Mouse (Mus musculus): ENCODE measurements around the gene Eif2ak4.

DNA sequence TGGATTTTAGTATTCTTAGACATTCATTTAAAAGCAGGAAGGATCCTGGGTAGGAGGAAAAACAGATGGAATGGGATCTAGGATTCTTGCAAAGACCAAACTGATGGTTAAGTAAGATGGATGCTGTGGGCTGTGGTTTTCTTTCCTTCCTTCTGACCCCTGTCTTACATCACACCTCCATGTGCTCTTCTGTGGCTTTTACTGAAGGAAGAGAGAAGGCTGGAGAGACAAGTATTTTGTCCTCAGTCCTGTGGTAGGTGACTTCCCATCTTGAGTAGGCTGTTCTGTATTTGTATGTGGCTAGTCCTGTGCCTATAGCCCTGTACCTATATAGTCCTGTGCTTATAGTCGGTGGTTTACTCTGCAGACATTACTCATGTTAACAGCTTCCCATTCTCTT is 12.9 kb upstream of the Eif2ak4 start:
- no peak for TF ChIP-seq GATA2 (IDR thresholded peaks at IDR 0.05; ENCODE audit: borderline replicate concordance, low read depth, low read length)
- no peak for TF ChIP-seq GATA1 (IDR thresholded peaks at IDR 0.05; ENCODE audit: borderline replicate concordance, low read length)
- TF ChIP-seq CTCF (IDR thresholded peaks at IDR 0.05; ENCODE audit: low read depth, low read length): no peak
- TF ChIP-seq POLR2AphosphoS5 (IDR thresholded peaks at IDR 0.05; ENCODE audit: insufficient replicate concordance, low read depth, low read length): no peak
- no peak for TF ChIP-seq TAL1 (conservative IDR thresholded peaks at IDR 0.05; ENCODE audit: low read depth, low read length)

Data from G1E (cell line).